Mouse (Mus musculus) CD4-positive, CD25-positive, alpha-beta regulatory T cell, adult 9 weeks (primary cell): ENCODE results near the gene Prdm11. TPM values are rescaled to one million over a fixed set of nuclear protein-coding genes. Genes with fewer than 3 reads are reported as not detected.

Experiments used
- polyA plus RNA-seq: library from polyadenylated mRNA; unstranded; fragments of 100-300 nt; shearing (Covaris generic); gene quantifications from one replicate; pipeline ENCODE4 v1.2.1, GENCODE M21; 2017

The Prdm11 gene
- polyA plus RNA-seq: 1.1 TPM

GRCm38 (mm10) chr2:93045818-93046508 is at the start of gene Prdm11:
Gene Prdm11, minus strand, starts transcription at chr2:93046167.

Other genes with a start within 250 kb of the Prdm11 start
- not detected for gene Syt13, start 131.1 kb downstream of the Prdm11 start, polyA plus RNA-seq
- 52.6 TPM for gene Trp53i11, start 141.4 kb upstream of the Prdm11 start, polyA plus RNA-seq